Mouse (Mus musculus): Measurements from ENCODE around the gene Mogat2. TPM values are rescaled to one million over a fixed set of nuclear protein-coding genes. Genes with fewer than 3 reads are reported as not detected.

Gene Mogat2
- total RNA-seq, 1 experiment: 22.9 TPM

GRCm38 (mm10) chr7:99275131-99275530 lies 36.7 kb upstream of the Mogat2 start:
- no peak overlapping the region for H3K4me3 ChIP-seq (ENCODE audit: insufficient read depth in 1 of 2, low read depth in 1 of 2, low read length in 2 of 2, poor library complexity in 1 of 2, severe bottlenecking in 1 of 2)
- no peaks in the 10 kb centered on the region for H3K9me3 ChIP-seq (ENCODE audit: control insufficient read depth, insufficient read depth, low read depth, low read length)
- no peak overlapping the region for H3K9ac ChIP-seq (ENCODE audit: insufficient read depth, low read depth, low read length, poor library complexity, severe bottlenecking)
- peaks cover 0 to 10% of the 10 kb centered on the region in 2 experiments; a peak in 2 of 4 replicates for H3K4me1 ChIP-seq (ENCODE audit: control insufficient read depth in 2 of 2, insufficient read depth in 2 of 2, low read length in 2 of 2, poor library complexity in 1 of 2)
- no peak overlapping the region for H3K27ac ChIP-seq (ENCODE audit: insufficient read depth, low read depth, low read length, poor library complexity, severe bottlenecking)
- no peak for DNase-seq (ENCODE audit: low read depth, low spot score)
- TF ChIP-seq MAFK (IDR thresholded peaks at IDR 0.05; ENCODE audit: insufficient read depth, low read depth, low read length): no peak
- TF ChIP-seq HCFC1 (IDR thresholded peaks at IDR 0.05; ENCODE audit: borderline replicate concordance, insufficient read depth, low read length): no peak
- 0 out of 2 replicates have a peak, but pooled peaks cover 2% of the 10 kb centered on the region for H3K36me3 ChIP-seq (ENCODE audit: control insufficient read depth, insufficient read depth, low read length, poor library complexity, severe bottlenecking)
- in situ Hi-C loops (cut with MboI; ENCODE audit: low sequenced_read_pairs in 2 of 2, unreplicated experiment in 2 of 2): no loop called here

- Histone ChIP-seq H3K4me1 (ENCODE audit: control insufficient read depth in 2 of 2, insufficient read depth in 2 of 2, low read length in 2 of 2, poor library complexity in 1 of 2) (peaks cover 3 to 13% of the 10 kb centered on the region in 2 experiments; a peak in 3 of 4 replicates), H3K4me3 (ENCODE audit: insufficient read depth in 1 of 2, low read depth in 1 of 2, low read length in 2 of 2, poor library complexity in 1 of 2, severe bottlenecking in 1 of 2) (no peak overlapping the region), H3K36me3 (ENCODE audit: control insufficient read depth, insufficient read depth, low read length, poor library complexity, severe bottlenecking) (0 out of 2 replicates have a peak, but pooled peaks cover 2% of the 10 kb centered on the region), H3K9ac (ENCODE audit: insufficient read depth, low read depth, low read length, poor library complexity, severe bottlenecking) (no peak overlapping the region), H3K9me3 (ENCODE audit: control insufficient read depth, insufficient read depth, low read depth, low read length) (no peaks in the 10 kb centered on the region), H3K27ac (ENCODE audit: insufficient read depth, low read depth, low read length, poor library complexity, severe bottlenecking) (no peak overlapping the region)
- TF ChIP-seq HCFC1 (IDR thresholded peaks at IDR 0.05; ENCODE audit: borderline replicate concordance, insufficient read depth, low read length) (no peak), MAFK (IDR thresholded peaks at IDR 0.05; ENCODE audit: insufficient read depth, low read depth, low read length) (no peak), ZNF384 (IDR thresholded peaks at IDR 0.05; ENCODE audit: low read depth, low read length) (no peak), ZC3H11A (IDR thresholded peaks at IDR 0.05; ENCODE audit: borderline replicate concordance, low read depth, low read length) (no peak), CHD2 (IDR thresholded peaks at IDR 0.05; ENCODE audit: low read depth, low read length) (no peak)
- in situ Hi-C loops (cut with MboI; ENCODE audit: low sequenced_read_pairs in 2 of 2, unreplicated experiment in 2 of 2): no loop called here
- no peak for DNase-seq (ENCODE audit: low read depth, low spot score)
These were observed 33.2 kb upstream of the Mogat2 start for GRCm38 (mm10) chr7:99271630-99272029.

- no peak overlapping the region for H3K27ac ChIP-seq (ENCODE audit: insufficient read depth, low read depth, low read length, poor library complexity, severe bottlenecking)
- TF ChIP-seq ZNF384 (IDR thresholded peaks at IDR 0.05; ENCODE audit: low read depth, low read length) (no peak), MAFK (IDR thresholded peaks at IDR 0.05; ENCODE audit: insufficient read depth, low read depth, low read length) (no peak), HCFC1 (IDR thresholded peaks at IDR 0.05; ENCODE audit: borderline replicate concordance, insufficient read depth, low read length) (no peak)
These were observed 30.8 kb upstream of the Mogat2 start for GRCm38 (mm10) chr7:99268951-99269945.

GRCm38 (mm10) chr7:99268506-99268900 lies 30.1 kb upstream of the Mogat2 start:
- peaks cover 3 to 17% of the 10 kb centered on the region in 2 experiments; a peak in 3 of 4 replicates for H3K4me1 ChIP-seq (ENCODE audit: control insufficient read depth in 2 of 2, insufficient read depth in 2 of 2, low read length in 2 of 2, poor library complexity in 1 of 2)
- in situ Hi-C loops (cut with MboI; ENCODE audit: low sequenced_read_pairs in 2 of 2, unreplicated experiment in 2 of 2): no loop called here
- 0 out of 2 replicates have a peak, but pooled peaks cover 2% of the 10 kb centered on the region for H3K36me3 ChIP-seq (ENCODE audit: control insufficient read depth, insufficient read depth, low read length, poor library complexity, severe bottlenecking)
- no peak for TF ChIP-seq CHD2 (IDR thresholded peaks at IDR 0.05; ENCODE audit: low read depth, low read length)
- TF ChIP-seq ZNF384 (IDR thresholded peaks at IDR 0.05; ENCODE audit: low read depth, low read length): no peak
- no peak for TF ChIP-seq ZC3H11A (IDR thresholded peaks at IDR 0.05; ENCODE audit: borderline replicate concordance, low read depth, low read length)
- TF ChIP-seq HCFC1 (IDR thresholded peaks at IDR 0.05; ENCODE audit: borderline replicate concordance, insufficient read depth, low read length): no peak
- no peak for TF ChIP-seq MAFK (IDR thresholded peaks at IDR 0.05; ENCODE audit: insufficient read depth, low read depth, low read length)
- no peak for DNase-seq (ENCODE audit: low read depth, low spot score)
- H3K9me3 ChIP-seq (ENCODE audit: control insufficient read depth, insufficient read depth, low read depth, low read length): no peaks in the 10 kb centered on the region
- H3K27ac ChIP-seq (ENCODE audit: insufficient read depth, low read depth, low read length, poor library complexity, severe bottlenecking): no peak overlapping the region
- peak overlapping the region; percentile 54 for H3K9ac ChIP-seq (ENCODE audit: insufficient read depth, low read depth, low read length, poor library complexity, severe bottlenecking)
- H3K4me3 ChIP-seq (ENCODE audit: insufficient read depth in 1 of 2, low read depth in 1 of 2, low read length in 2 of 2, poor library complexity in 1 of 2, severe bottlenecking in 1 of 2): peak overlapping the region; percentile 57 to 60

More at GRCm38 (mm10) chr7:99268951-99269945, 30.8 kb upstream of the Mogat2 start:
- H3K9ac ChIP-seq (ENCODE audit: insufficient read depth, low read depth, low read length, poor library complexity, severe bottlenecking): peak overlapping the region; percentile 54
- DNase-seq (ENCODE audit: low read depth, low spot score): no peak
- in situ Hi-C loops (cut with MboI; ENCODE audit: low sequenced_read_pairs in 2 of 2, unreplicated experiment in 2 of 2): no loop called here
- peaks cover 3 to 16% of the 10 kb centered on the region in 2 experiments; a peak in 3 of 4 replicates for H3K4me1 ChIP-seq (ENCODE audit: control insufficient read depth in 2 of 2, insufficient read depth in 2 of 2, low read length in 2 of 2, poor library complexity in 1 of 2)
- no peaks in the 10 kb centered on the region for H3K9me3 ChIP-seq (ENCODE audit: control insufficient read depth, insufficient read depth, low read depth, low read length)
- H3K4me3 ChIP-seq (ENCODE audit: insufficient read depth in 1 of 2, low read depth in 1 of 2, low read length in 2 of 2, poor library complexity in 1 of 2, severe bottlenecking in 1 of 2): peak overlapping the region; percentile 57 to 60
- H3K36me3 ChIP-seq (ENCODE audit: control insufficient read depth, insufficient read depth, low read length, poor library complexity, severe bottlenecking): 0 out of 2 replicates have a peak, but pooled peaks cover 2% of the 10 kb centered on the region
